Mouse (Mus musculus) CH12.LX (cell line): Measurements from ENCODE around the gene Atp2b2.

Experiments
- CTCF ChIP-seq, 2 experiments: IDR thresholded peaks in 1 of 2; conservative IDR thresholded peaks in 1 of 2; 2 replicates each; pipeline ENCODE4 v1.5.1; 2011 to 2012; ENCODE audit warnings: low read depth in 2 of 2, low read length in 2 of 2, improper control_type of control experiment in 1 of 2, inconsistent platforms in 1 of 2, mild to moderate bottlenecking in 1 of 2, moderate library complexity in 1 of 2
- ELF1 ChIP-seq: IDR thresholded peaks from 2 replicates; pipeline ENCODE4 v1.6.1; 2014; ENCODE audit warnings: low read depth, mild to moderate bottlenecking, inconsistent platforms, low read length, improper control_type of control experiment
- EP300 ChIP-seq: IDR thresholded peaks from 2 replicates; pipeline ENCODE4 v1.6.1; 2011; ENCODE audit warnings: low read length, improper control_type of control experiment
- MXI1 ChIP-seq: IDR thresholded peaks from 2 replicates; pipeline ENCODE4 v1.6.1; 2011; ENCODE audit warnings: mild to moderate bottlenecking, low read depth, low read length, improper control_type of control experiment
- NELFE ChIP-seq: IDR thresholded peaks from 2 replicates; pipeline ENCODE4 v1.6.1; 2011; ENCODE audit warnings: low read depth, low read length, improper control_type of control experiment
- POLR2A ChIP-seq: IDR thresholded peaks from 2 replicates; pipeline ENCODE4 v1.6.1; 2011; ENCODE audit warnings: low read depth, mild to moderate bottlenecking, improper control_type of control experiment, low read length
- RAD21 ChIP-seq: IDR thresholded peaks from 2 replicates; pipeline ENCODE4 v1.6.1; 2011; ENCODE audit warnings: low read depth, mild to moderate bottlenecking, low read length, improper control_type of control experiment, moderate library complexity
- TBP ChIP-seq: conservative IDR thresholded peaks from 2 replicates; pipeline ENCODE4 v1.6.1; 2011; ENCODE audit warnings: low read depth, low read length, improper control_type of control experiment
- USF2 ChIP-seq: conservative IDR thresholded peaks from 2 replicates; pipeline ENCODE4 v1.6.1; 2011; ENCODE audit warnings: low read depth, low read length, improper control_type of control experiment

- TF ChIP-seq POLR2A (no peak), CTCF (conservative IDR thresholded peaks at IDR 0.05 in 1 of 2, IDR thresholded peaks at IDR 0.05 in 1 of 2; ENCODE audit: low read depth in 2 of 2, low read length in 2 of 2) (no peak), EP300 (no peak), NELFE (no peak), ELF1 (no peak), MXI1 (no peak), RAD21 (no peak), TBP (no peak), USF2 (no peak)
Observed at GRCm38 (mm10) chr6:114042836-114043235, 423 bp upstream of the Atp2b2 start.
